Mouse (Mus musculus): Measurements from ENCODE around the gene Gzmd. TPM values are rescaled to one million over a fixed set of nuclear protein-coding genes. Genes with fewer than 3 reads are reported as not detected.
"Not testable (repeated sequence)": the region's sequence is repeated elsewhere in the genome, so short reads cannot be mapped to it uniquely, and the experiment has no call there.

The Gzmd gene
- total and polyA plus RNA-seq, 3 experiments, result not detected

- Histone ChIP-seq H3K9me3 (replicated peaks; ENCODE audit: insufficient read depth, low read length) (no peaks in the 10 kb centered on the region), H3K27ac (ENCODE audit: control insufficient read depth, low read depth, low read length) (no peak overlapping the region), H3K4me3 (ENCODE audit: control insufficient read depth in 1 of 2, insufficient read depth in 1 of 2, low read depth in 2 of 2, low read length in 2 of 2) (no peak overlapping the region), H3K79me2 (ENCODE audit: control insufficient read depth, insufficient read depth, low read length, poor library complexity) (no peaks in the 10 kb centered on the region), H3K9ac (ENCODE audit: control insufficient read depth, low read depth, low read length, poor library complexity, severe bottlenecking) (no peak overlapping the region), H3K27me3 (ENCODE audit: control insufficient read depth in 1 of 2, insufficient read depth in 2 of 2, low read length in 2 of 2) (peaks cover 0 to 3% of the 10 kb centered on the region in 2 experiments; a peak in 2 of 4 replicates), H3K36me3 (ENCODE audit: control insufficient read depth in 1 of 2, insufficient read depth in 2 of 2, low read length in 2 of 2) (no peaks in the 10 kb centered on the region), H3K4me1 (ENCODE audit: control insufficient read depth in 1 of 2, insufficient read depth in 2 of 2, low read length in 2 of 2) (no peaks in the 10 kb centered on the region)
- TF ChIP-seq SIN3A (IDR thresholded peaks at IDR 0.05; ENCODE audit: low read length), result no peak
- peak; percentile 25 for TF ChIP-seq SMC3 (IDR thresholded peaks at IDR 0.05; ENCODE audit: low read depth, low read length)
- peak; percentile 55 to 65 (median 57) for TF ChIP-seq CTCF (IDR thresholded peaks at IDR 0.05 in 2 of 3, conservative IDR thresholded peaks at IDR 0.05 in 1 of 3; ENCODE audit: control insufficient read depth in 1 of 3, insufficient read depth in 1 of 3, low read depth in 2 of 3, low read length in 3 of 3, poor library complexity in 1 of 3, severe bottlenecking in 1 of 3)
- peak; percentile 29 for DNase-seq (ENCODE audit: low read depth, low spot score)
These were observed 22.9 kb upstream of the Gzmd start for GRCm38 (mm10) chr14:56155340-56155739.

- H3K9ac ChIP-seq (ENCODE audit: control insufficient read depth, low read depth, low read length, poor library complexity, severe bottlenecking); H3K27ac ChIP-seq (ENCODE audit: control insufficient read depth, low read depth, low read length); H3K27me3 ChIP-seq (ENCODE audit: control insufficient read depth in 1 of 2, insufficient read depth in 2 of 2, low read length in 2 of 2); H3K79me2 ChIP-seq (ENCODE audit: control insufficient read depth, insufficient read depth, low read length, poor library complexity); H3K9me3 ChIP-seq (replicated peaks; ENCODE audit: insufficient read depth, low read length); H3K36me3 ChIP-seq (ENCODE audit: control insufficient read depth in 1 of 2, insufficient read depth in 2 of 2, low read length in 2 of 2); H3K4me1 ChIP-seq (ENCODE audit: control insufficient read depth in 1 of 2, insufficient read depth in 2 of 2, low read length in 2 of 2); H3K4me3 ChIP-seq (ENCODE audit: control insufficient read depth in 1 of 2, insufficient read depth in 1 of 2, low read depth in 2 of 2, low read length in 2 of 2); DNase-seq (ENCODE audit: low read depth, low spot score): not testable (repeated sequence)
These were observed 1.3 kb upstream of the Gzmd start for GRCm38 (mm10) chr14:56133675-56134074.

DNA sequence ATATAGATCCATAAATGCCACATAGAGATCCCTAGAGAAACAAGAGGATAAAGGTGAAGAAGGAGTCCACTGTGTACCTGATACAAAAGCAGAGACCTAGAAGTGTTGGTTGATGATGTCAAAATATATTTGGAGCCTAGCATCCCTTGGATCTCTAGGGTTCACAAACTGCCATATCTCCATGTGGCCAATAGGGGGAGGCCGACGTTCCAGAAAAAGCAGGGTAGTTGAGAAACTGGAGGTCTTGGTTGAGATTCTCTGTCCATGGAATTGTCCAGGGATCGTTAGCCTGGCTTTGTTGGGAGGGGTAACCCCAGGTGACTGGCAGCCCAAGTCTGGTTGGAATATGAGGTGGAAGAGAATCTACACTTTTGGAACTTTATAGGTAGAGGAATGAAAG, 4.1 kb downstream of the Gzmd start:
- Histone ChIP-seq H3K36me3 (ENCODE audit: control insufficient read depth in 1 of 2, insufficient read depth in 2 of 2, low read length in 2 of 2) (no peaks in the 10 kb centered on the region), H3K27me3 (ENCODE audit: control insufficient read depth in 1 of 2, insufficient read depth in 2 of 2, low read length in 2 of 2) (no peaks in the 10 kb centered on the region; a peak in 2 of 4 replicates), H3K27ac (ENCODE audit: control insufficient read depth, low read depth, low read length) (no peak overlapping the region), H3K79me2 (ENCODE audit: control insufficient read depth, insufficient read depth, low read length, poor library complexity) (no peaks in the 10 kb centered on the region), H3K4me1 (ENCODE audit: control insufficient read depth in 1 of 2, insufficient read depth in 2 of 2, low read length in 2 of 2) (no peaks in the 10 kb centered on the region), H3K4me3 (ENCODE audit: control insufficient read depth in 1 of 2, insufficient read depth in 1 of 2, low read depth in 2 of 2, low read length in 2 of 2) (no peak overlapping the region), H3K9me3 (replicated peaks; ENCODE audit: insufficient read depth, low read length) (no peaks in the 10 kb centered on the region), H3K9ac (ENCODE audit: control insufficient read depth, low read depth, low read length, poor library complexity, severe bottlenecking) (no peak overlapping the region)
- no peak for TF ChIP-seq EP300 (IDR thresholded peaks at IDR 0.05; ENCODE audit: low read depth in 1 of 2, low read length in 2 of 2)
- TF ChIP-seq ETS1 (IDR thresholded peaks at IDR 0.05; ENCODE audit: low read depth, low read length), result no peak
- peak; percentile 32 to 69 (median 47) for TF ChIP-seq CTCF (IDR thresholded peaks at IDR 0.05 in 2 of 3, conservative IDR thresholded peaks at IDR 0.05 in 1 of 3; ENCODE audit: control insufficient read depth in 1 of 3, insufficient read depth in 1 of 3, low read depth in 2 of 3, low read length in 3 of 3, poor library complexity in 1 of 3, severe bottlenecking in 1 of 3)
- TF ChIP-seq SMC3 (IDR thresholded peaks at IDR 0.05; ENCODE audit: low read depth, low read length), result peak; percentile 9; the same call in 1 of the 2 replicates
- TF ChIP-seq POLR2AphosphoS5 (IDR thresholded peaks at IDR 0.05; ENCODE audit: borderline replicate concordance, low read depth, low read length), result no peak
- peak; percentile 14 for DNase-seq (ENCODE audit: low read depth, low spot score)

DNA sequence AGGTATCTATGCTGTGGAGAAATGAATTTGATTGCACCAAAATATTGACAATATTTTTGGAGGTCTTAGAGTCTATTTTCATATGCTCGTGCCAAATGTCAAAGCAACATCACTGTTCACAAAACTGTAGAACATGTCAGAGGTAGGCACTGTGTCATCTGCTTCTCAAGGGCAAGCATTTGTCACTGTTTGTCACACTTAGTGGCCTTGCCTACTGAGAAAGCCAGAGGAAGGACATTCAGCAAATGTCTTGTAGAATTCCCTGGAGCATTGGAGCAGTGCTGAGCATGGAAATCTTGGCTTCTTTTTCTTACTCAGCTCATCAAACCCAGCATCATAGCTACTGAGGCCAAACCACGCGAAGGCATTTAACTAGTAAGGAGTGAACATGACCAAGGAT, 8.9 kb downstream of the Gzmd start:
- no peaks in the 10 kb centered on the region for H3K36me3 ChIP-seq (ENCODE audit: control insufficient read depth in 1 of 2, insufficient read depth in 2 of 2, low read length in 2 of 2)
- no peaks in the 10 kb centered on the region for H3K79me2 ChIP-seq (ENCODE audit: control insufficient read depth, insufficient read depth, low read length, poor library complexity)
- H3K4me1 ChIP-seq (ENCODE audit: control insufficient read depth in 1 of 2, insufficient read depth in 2 of 2, low read length in 2 of 2), result no peaks in the 10 kb centered on the region
- no peak overlapping the region for H3K9ac ChIP-seq (ENCODE audit: control insufficient read depth, low read depth, low read length, poor library complexity, severe bottlenecking)
- no peaks in the 10 kb centered on the region for H3K9me3 ChIP-seq (replicated peaks; ENCODE audit: insufficient read depth, low read length)
- H3K27ac ChIP-seq (ENCODE audit: control insufficient read depth, low read depth, low read length), result no peak overlapping the region
- TF ChIP-seq MAZ (IDR thresholded peaks at IDR 0.05; ENCODE audit: low read depth, low read length), result no peak
- no peak for TF ChIP-seq TAL1 (IDR thresholded peaks at IDR 0.05; ENCODE audit: low read length)
- TF ChIP-seq ELF1 (IDR thresholded peaks at IDR 0.05; ENCODE audit: low read depth, low read length), result no peak
- TF ChIP-seq ZC3H11A (IDR thresholded peaks at IDR 0.05; ENCODE audit: low read depth, low read length), result no peak
- TF ChIP-seq CHD1 (IDR thresholded peaks at IDR 0.05; ENCODE audit: low read depth, low read length), result no peak
- TF ChIP-seq KAT2A (conservative IDR thresholded peaks at IDR 0.05; ENCODE audit: low read depth, low read length), result no peak
- no peak for TF ChIP-seq POLR2A (IDR thresholded peaks at IDR 0.05; ENCODE audit: control insufficient read depth in 1 of 2, insufficient read depth in 1 of 2, low read depth in 1 of 2, low read length in 2 of 2, poor library complexity in 1 of 2)
- no peak for TF ChIP-seq USF1 (IDR thresholded peaks at IDR 0.05; ENCODE audit: low read depth, low read length)
- no peak for TF ChIP-seq POLR2AphosphoS2 (IDR thresholded peaks at IDR 0.05; ENCODE audit: low read length)
- no peak for TF ChIP-seq SMC3 (IDR thresholded peaks at IDR 0.05; ENCODE audit: low read depth, low read length)
- no peak for TF ChIP-seq TBP (IDR thresholded peaks at IDR 0.05; ENCODE audit: low read depth, low read length)
- no peak for TF ChIP-seq UBTF (IDR thresholded peaks at IDR 0.05; ENCODE audit: borderline replicate concordance, insufficient read depth, low read depth, low read length)
- no peak for TF ChIP-seq MEF2A (IDR thresholded peaks at IDR 0.05; ENCODE audit: extremely low read depth, insufficient replicate concordance, low read depth, low read length, poor library complexity, severe bottlenecking)
- no peak for TF ChIP-seq USF2 (IDR thresholded peaks at IDR 0.05; ENCODE audit: borderline replicate concordance in 1 of 2, insufficient read depth in 1 of 2, low read depth in 1 of 2, low read length in 2 of 2)
- DNase-seq (ENCODE audit: low read depth, low spot score), result no peak
- peaks cover 0 to 1% of the 10 kb centered on the region in 2 experiments; a peak in 1 of 4 replicates for H3K27me3 ChIP-seq (ENCODE audit: control insufficient read depth in 1 of 2, insufficient read depth in 2 of 2, low read length in 2 of 2)
- no peak overlapping the region for H3K4me3 ChIP-seq (ENCODE audit: control insufficient read depth in 1 of 2, insufficient read depth in 1 of 2, low read depth in 2 of 2, low read length in 2 of 2)

All from MEL (cell line).